Mouse (Mus musculus): ENCODE measurements around the gene Hist1h2ae.
"Not testable (repeated sequence)": the region's sequence is repeated elsewhere in the genome, so short reads cannot be mapped to it uniquely, and the experiment has no call there.

Hist1h2ae gene

GRCm38 (mm10) chr13:23562699-23563462 is 8.1 kb downstream of the Hist1h2ae start:
- DNase-seq (ENCODE audit: low read depth, low spot score): peak; percentile 46

GRCm38 (mm10) chr13:23561883-23562659 is 8.9 kb downstream of the Hist1h2ae start, which contains the start of gene Hist1h3e:
Gene Hist1h3e, minus strand, starts transcription at chr13:23562369.
- peak; percentile 98 for DNase-seq (ENCODE audit: low read depth, low spot score)

GRCm38 (mm10) chr13:23561531-23561882 is 9.5 kb downstream of the Hist1h2ae start:
- DNase-seq (ENCODE audit: low read depth, low spot score): not testable (repeated sequence)

- DNase-seq (ENCODE audit: low read depth, low spot score): not testable (repeated sequence)
These were observed 10.3 kb downstream of the Hist1h2ae start for GRCm38 (mm10) chr13:23560699-23561098.

GRCm38 (mm10) chr13:23556906-23557305 is 14.1 kb downstream of the Hist1h2ae start:
- no peak for DNase-seq (ENCODE audit: low read depth, low spot score)

- DNase-seq (ENCODE audit: low read depth, low spot score): peak; percentile 87
These were observed 15.1 kb downstream of the Hist1h2ae start for GRCm38 (mm10) chr13:23555839-23556416.

- DNase-seq (ENCODE audit: low read depth, low spot score): peak; percentile 73
These were observed 15.8 kb downstream of the Hist1h2ae start for GRCm38 (mm10) chr13:23554925-23555838.

GRCm38 (mm10) chr13:23554393-23554792 is 16.6 kb downstream of the Hist1h2ae start:
- DNase-seq (ENCODE audit: low read depth, low spot score): no peak

- no peak for DNase-seq (ENCODE audit: low read depth, low spot score)
These were observed 18.1 kb downstream of the Hist1h2ae start, which contains the start of gene Hist1h1d for GRCm38 (mm10) chr13:23552962-23553361. Gene Hist1h1d, plus strand, starts transcription at chr13:23553262.

GRCm38 (mm10) chr13:23551931-23552914 is 18.8 kb downstream of the Hist1h2ae start:
- DNase-seq (ENCODE audit: low read depth, low spot score): no peak

- DNase-seq (ENCODE audit: low read depth, low spot score): peak; percentile 80
These were observed 19.7 kb downstream of the Hist1h2ae start, which contains the start of gene Hist1h4f for GRCm38 (mm10) chr13:23551146-23551834. Gene Hist1h4f, minus strand, starts transcription at chr13:23551648.

- no peak for DNase-seq (ENCODE audit: low read depth, low spot score)
These were observed 20.3 kb downstream of the Hist1h2ae start for GRCm38 (mm10) chr13:23550761-23551145.

GRCm38 (mm10) chr13:23546694-23547093 is 24.3 kb downstream of the Hist1h2ae start:
- DNase-seq (ENCODE audit: low read depth, low spot score): no peak

- DNase-seq (ENCODE audit: low read depth, low spot score): not testable (repeated sequence)
These were observed 26.3 kb downstream of the Hist1h2ae start for GRCm38 (mm10) chr13:23544787-23545120.

GRCm38 (mm10) chr13:23543965-23544786 is 26.8 kb downstream of the Hist1h2ae start, which contains the start of gene Hist1h3f:
Gene Hist1h3f, plus strand, starts transcription at chr13:23544052.
- peak; percentile 94 for DNase-seq (ENCODE audit: low read depth, low spot score)

- peak; percentile 94 for DNase-seq (ENCODE audit: low read depth, low spot score)
These were observed 27.9 kb downstream of the Hist1h2ae start, which contains the start of gene Hist1h2bh for GRCm38 (mm10) chr13:23542999-23543607. Gene Hist1h2bh, minus strand, starts transcription at chr13:23543392.

- DNase-seq (ENCODE audit: low read depth, low spot score): not testable (repeated sequence)
These were observed 28.6 kb downstream of the Hist1h2ae start for GRCm38 (mm10) chr13:23542225-23542980.
